Mouse (Mus musculus) liver, postnatal 0 days (tissue): ENCODE measurements around the gene Nova2.

ENCODE experiments used
- CTCF ChIP-seq: sonication (generic); IDR thresholded peaks from 2 replicates; pipeline ENCODE4 v1.5.1; 2016; ENCODE audit warnings: antibody characterized with exemption, low read depth
- EP300 ChIP-seq: IDR thresholded peaks from 2 replicates; pipeline ENCODE4 v1.6.1; 2016; ENCODE audit warnings: antibody characterized with exemption, low read depth, mild to moderate bottlenecking

- TF ChIP-seq CTCF = no peak
- no peak for TF ChIP-seq EP300
Observed at GRCm38 (mm10) chr7:18926041-18926790, 528 bp downstream of the Nova2 start.
